Mouse (Mus musculus): ENCODE data around the gene Cd84.
"Not testable (repeated sequence)": the region's sequence is repeated elsewhere in the genome, so short reads cannot be mapped to it uniquely, and the experiment has no call there.

Cd84 gene

DNA sequence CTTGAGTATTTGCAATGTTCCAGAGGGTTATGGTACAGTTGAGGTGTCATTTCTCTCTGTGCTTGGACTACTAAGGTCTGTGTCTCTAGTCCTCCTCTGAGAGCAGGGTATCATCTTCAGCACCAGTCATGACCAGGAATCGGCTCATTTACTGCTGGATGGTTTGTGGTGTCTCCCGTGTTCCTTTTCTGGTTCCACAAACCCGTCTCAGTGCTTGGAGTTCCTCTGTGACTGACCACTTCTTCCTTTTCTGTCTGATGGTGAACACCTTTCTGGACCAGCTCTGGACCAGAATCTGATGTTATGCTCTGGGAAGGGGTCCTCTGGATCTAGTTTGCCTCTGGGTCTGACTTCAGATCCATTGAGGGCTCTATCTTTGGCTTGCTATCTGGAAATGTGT, at the start of gene Cd84:
TSS of gene Cd84 (plus strand) at position 210 of the 400 bp plus-strand sequence.
- no peak for DNase-seq (ENCODE audit: low read depth, low spot score)

DNA sequence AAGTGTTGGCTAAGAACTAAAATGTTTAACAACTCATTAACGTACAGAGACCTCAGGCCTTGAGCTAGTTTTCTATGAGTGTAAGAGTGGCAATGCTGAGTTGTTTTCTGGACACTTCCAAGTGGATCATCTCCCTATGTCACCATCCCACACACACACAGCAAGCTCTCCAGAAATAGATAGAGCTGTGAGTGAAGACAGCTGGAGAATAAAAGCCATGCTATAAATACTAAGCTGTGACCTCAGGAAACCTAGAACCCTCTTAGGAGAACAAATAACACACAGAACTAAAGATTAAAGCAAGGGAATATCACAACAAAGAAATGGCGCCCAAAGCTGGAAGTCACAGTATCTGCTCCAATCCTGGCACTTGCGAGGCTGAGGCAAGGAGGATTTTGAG, 48.0 kb upstream of the Cd84 start:
- no peak for DNase-seq (ENCODE audit: low read depth, low spot score)

DNA sequence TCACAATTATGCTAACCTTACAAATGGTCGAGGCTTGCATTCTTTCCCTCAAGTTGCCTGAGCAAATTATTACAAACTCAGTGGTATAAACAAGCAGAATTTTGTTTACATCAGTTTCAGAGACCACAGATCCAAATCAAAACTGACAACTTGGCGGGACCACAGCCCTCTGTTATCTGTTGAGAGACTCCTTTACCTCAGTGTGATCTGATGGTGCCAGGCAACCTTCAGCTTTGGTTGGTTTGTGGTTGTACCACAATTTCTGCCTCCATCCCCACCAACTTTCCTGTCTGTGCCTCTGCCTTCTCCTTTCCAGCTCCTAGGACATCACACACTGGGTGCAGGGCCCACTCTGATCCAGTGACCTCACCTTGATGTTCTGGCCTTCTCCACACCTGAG, 43.3 kb upstream of the Cd84 start:
- DNase-seq (ENCODE audit: low read depth, low spot score): no peak

DNA sequence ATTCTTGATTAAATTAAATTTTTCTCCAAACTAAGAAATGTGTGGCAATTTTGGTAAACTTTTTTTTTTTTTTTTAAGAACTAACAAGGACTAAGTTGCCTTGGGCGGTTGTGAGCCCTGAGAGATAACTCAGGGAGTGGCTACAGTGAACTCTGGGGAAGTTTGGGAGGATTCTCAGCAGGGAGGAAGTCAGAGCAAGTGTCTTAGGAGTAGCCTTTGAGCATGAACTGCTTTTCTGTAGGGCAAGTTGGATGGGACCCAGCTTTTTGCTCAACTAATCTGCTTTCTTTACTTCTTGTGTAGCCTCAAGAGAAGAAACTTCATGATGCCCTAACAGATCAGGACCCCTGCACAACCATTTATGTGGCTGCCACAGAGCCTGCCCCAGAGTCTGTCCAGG, 41.7 kb upstream of the Cd84 start:
- DNase-seq (ENCODE audit: low read depth, low spot score): no peak

DNA sequence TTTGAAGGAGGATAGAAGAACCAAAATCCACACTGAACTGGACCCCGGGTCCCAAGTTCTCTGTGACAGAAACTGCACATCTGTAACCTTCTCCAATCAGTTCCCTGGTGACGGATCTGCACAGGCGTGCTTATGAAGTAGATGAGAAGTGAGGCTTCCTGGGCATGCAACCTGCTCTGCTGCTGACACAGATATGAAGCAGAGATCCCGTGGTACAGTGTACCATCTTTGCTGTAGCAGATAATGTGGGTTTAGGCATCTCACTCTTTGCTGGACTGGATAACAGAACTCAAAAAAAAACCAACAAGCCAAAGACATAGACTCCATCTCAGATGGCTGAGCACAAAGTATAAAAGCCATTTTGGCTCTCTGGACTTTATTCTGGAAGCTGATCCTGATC, 39.8 kb upstream of the Cd84 start:
- no peak for DNase-seq (ENCODE audit: low read depth, low spot score)

DNA sequence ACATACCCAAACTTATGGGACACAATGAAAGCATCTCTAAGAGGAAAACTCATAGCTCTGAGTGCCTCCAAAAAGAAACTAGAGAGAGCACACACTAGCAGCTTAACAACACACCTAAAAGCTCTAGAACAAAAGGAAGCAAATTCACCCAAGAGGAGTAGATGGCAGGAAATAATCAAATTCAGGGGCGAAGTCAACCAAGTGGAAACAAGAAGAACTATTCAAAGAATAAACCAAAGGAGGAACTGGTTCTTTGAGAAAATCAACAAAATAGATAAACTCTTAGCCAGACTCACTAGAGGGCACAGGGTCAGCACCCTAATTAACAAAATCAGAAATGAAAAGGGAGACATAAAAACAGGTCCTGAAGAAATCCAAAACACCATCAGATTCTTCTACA, 28.4 kb upstream of the Cd84 start:
- not testable (repeated sequence) for DNase-seq (ENCODE audit: low read depth, low spot score)

DNA sequence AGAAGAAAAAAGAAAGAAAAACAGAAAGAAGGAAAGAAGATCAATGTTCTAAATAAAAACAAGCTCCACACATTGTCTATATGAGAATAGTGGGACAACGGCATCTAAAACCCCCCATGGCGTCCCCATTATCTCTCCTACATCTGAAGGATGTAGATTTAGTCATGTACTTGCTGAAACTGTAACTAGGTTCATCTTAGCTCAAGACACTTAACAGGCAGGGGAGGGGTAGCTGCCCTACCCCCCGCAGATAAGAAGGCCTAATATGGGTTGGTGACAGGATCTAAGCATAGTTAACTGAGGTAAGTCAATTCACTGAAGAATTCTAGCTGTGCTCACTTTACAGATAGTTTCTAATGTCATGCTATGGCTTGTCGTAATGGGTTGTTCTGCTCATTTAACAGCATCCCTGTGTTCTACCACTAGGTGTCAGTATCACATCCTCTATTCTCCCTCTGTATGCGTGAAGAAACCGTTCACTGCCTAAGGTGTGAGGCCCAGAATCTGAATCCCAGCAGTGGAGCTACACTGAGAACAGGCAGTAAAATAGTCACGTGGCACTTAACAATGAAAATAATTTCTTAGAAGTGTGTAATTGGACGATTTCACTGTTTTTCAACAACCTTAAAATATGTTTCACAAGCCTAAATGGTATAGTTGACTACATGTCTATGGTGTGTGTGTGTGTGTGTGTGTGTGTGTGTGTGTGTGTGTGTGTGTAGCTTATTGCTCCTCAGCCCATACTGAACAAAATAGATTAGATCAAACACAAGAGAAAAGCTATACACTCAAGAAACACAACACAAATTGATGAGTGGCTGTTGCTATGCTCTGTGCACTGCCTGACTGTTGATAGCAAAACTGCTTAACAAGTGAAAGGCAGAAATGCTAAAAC, 23.7 kb upstream of the Cd84 start:
- DNase-seq (ENCODE audit: low read depth, low spot score): peak; percentile 81

DNA sequence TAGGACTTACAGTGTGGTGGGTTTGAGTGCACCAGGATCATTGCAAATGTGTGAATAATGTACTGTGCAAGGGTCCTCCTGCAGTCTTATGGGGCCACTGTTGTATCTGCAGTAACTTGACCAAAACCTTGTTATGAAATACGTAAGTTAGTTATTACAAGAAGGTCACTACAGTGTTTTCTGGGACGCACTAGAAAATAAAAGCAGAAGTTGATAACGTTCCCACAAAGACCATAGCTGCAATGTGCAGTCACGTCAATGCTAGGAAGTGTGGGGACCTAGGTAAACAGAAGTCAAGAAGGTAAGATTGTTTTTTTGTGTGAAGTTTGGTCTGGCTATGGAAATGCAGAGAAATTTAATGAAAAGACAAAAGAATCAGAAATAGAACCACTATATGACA, 22.5 kb upstream of the Cd84 start:
- DNase-seq (ENCODE audit: low read depth, low spot score): no peak

DNA sequence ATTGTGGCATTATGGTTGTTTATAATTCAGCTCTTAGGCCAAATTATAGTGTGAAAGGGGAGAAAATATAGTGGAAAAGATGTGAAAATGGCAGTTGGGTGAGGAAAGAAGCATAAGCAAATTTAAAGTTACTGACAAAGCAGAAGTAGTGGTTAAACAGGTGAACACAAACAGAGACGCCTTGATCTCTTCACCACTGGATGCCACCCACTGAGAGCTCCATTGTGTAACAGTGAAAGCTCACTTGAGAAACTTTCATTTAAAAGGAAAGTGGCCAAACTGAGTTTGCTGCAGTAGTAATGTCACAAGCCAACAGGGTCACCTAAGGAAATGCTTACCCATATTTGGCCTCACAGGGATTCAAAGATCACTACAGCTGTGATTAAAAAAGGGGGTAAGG, 18.2 kb upstream of the Cd84 start:
- DNase-seq (ENCODE audit: low read depth, low spot score): peak; percentile 66

DNA sequence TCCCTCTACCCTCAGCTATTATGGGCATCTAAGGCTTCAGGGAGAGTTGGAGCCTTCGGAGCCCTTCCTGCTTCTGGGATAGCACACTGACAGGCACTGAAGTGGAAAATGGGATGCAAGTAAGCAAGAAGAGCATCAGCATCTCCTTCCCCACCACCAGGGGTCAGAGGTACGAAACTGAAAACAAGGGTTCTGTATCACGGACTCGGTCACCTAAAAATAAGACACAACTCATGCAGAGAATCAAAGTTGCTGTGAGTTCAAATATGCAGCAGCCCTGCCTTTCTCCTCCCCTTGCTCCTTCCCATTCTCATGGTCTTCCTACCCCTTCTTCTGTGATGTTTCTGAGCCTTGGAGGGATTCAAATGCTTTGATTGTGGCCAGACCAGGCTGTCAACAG, 14.0 kb upstream of the Cd84 start:
- DNase-seq (ENCODE audit: low read depth, low spot score): peak; percentile 75

DNA sequence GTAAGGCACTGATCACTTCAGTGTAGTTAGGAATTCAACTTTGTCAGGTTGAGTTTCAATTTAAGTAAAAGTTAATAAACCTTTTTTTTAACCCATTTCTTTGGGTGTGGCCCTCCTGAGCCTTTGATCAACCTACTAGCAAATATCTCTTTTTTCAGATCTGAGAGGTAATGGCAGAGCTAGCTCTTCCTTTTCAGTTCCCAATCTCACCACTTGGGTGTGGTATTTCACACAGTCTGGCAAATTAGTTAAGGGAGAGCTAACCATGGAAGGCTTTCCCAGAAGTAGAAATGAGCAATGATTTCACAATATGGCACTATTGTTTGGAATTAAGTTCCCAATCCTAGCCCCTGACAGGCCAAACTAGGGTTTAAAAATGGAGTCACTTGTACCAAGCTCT, 13.3 kb upstream of the Cd84 start:
- DNase-seq (ENCODE audit: low read depth, low spot score): peak; percentile 77

DNA sequence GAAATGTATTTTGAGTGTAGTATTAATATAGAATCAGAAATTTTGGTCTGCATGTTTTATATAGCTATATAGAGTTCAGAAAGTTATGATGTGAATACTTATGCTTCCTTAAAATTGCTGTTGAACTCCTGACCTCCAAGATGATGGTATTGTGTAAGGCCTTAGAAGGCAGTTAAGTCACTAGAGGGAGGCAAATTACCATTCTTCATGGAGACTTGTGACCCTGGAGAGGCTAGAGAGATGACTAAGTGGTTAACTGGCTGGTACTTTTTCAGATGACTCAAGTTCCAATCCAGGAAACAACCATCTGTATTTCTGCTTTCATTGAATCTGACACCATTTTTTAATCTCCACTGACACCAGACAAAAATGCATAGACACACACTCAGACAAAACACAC, 11.8 kb upstream of the Cd84 start:
- peak; percentile 80 for DNase-seq (ENCODE audit: low read depth, low spot score)

DNA sequence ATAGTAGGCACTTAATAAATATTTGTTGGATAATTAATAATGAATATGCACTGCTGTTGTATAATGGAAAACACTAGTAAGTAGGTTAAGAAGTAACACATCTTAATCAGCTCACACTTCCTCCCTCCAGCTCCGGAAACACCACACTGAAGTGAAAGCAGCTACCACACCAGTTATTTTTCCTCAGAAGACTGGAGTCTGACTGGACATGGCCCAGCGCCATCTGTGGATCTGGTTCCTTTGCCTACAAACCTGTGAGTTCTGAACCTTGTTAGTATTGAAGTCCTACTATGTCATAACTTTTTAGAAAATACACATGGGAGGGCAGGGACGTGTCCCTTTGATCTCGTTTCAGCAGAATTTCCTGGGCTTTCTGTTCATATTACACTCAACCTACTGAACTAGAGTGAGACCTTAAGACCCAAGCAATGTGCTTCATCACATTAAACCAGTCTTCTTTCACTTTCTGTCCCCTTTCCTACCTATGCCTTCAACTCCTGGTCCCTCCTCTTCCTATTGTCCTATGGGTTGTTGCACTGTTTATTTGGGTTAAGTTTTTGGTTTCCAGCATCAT, 1.0 kb downstream of the Cd84 start:
- DNase-seq (ENCODE audit: low read depth, low spot score): peak; percentile 63

DNA sequence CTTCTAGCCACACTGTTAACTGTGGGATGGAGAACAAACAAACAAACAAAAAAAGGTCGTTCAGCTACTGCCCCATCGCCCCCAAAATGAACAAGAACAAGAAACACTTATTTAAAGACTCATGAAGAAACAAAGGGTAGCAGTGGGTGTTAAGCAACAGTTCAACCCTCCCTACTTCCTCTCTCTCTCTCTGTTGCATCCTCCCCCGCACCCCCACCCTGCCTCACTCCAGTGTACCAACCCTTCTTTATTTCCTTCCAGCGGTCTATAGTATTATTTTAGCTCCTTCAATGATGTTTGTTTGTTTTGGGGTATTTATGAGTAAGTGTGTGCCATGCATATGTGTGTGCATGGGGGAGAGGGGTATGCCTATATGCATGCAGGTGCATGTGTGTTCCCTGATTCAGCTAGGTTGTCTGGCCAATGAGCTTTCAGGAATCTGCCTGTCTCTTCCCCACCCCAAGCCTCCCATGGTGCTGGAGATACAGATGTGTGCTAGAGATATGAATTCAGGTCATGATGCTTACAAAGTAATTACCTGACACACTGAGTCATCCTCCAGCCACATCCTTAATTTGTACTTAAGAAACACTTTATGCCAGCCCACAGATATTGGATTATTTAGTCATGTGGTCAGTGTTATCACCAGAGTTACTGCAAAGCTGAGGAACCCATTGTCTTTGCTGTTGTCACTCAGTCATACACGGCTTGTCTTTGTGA, 5.7 kb downstream of the Cd84 start:
- DNase-seq (ENCODE audit: low read depth, low spot score): peak; percentile 46

DNA sequence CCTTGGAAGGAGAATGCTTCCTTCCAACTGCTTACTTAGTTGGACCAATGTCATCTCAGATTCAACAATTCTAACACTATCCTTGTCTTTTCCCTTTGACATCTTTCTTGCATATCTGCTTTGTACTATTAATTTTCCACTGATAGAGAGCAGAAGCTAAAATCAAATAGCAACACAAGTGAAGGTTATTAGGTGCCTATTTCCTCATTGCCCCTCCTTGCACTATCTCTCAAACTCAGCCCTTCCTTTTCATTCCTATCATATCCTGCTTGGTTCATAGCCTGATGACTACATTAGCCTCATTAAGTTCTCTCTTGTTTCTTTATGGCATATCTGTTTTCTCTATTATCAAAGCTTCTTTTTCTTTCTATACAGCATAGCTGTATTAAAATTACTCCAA, 8.7 kb downstream of the Cd84 start:
- DNase-seq (ENCODE audit: low read depth, low spot score): no peak

DNA sequence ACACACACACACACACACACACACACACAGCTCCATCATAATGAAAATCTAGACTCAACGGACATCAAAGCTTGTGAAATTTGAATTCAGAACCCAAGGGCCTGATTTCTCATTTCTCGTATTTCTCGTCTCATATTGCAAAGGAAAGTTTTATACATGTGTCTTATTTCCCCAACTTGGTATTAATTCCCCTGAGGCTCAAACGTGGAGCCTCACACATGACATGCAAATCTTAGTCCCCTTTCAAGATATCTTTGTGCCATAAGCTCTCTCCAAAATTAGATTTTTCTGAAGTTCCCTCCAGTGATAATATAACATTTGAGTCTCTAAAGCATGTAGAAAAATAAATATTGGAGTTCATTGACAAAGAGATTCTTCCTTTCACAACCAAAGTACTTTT, 9.3 kb downstream of the Cd84 start:
- DNase-seq (ENCODE audit: low read depth, low spot score): no peak

DNA sequence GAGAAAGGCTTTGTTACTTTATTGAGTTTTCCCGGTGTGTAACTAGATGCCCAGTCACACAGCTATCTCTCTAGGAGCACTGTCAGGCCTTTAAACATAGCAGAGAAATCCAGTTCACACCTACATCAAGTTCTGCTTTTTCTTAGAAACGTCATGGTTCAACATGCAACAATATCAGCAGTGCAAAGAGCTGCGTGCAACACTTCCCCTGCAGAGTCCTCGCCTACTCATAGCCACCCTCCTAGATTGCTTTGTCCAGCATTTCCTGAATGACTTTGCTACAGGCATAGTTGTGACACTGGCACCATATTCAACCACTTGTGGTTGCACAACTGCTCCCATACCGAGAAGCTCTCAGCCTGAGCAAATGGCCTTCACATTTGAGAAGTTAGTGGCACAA, 10.0 kb downstream of the Cd84 start:
- DNase-seq (ENCODE audit: low read depth, low spot score): no peak

DNA sequence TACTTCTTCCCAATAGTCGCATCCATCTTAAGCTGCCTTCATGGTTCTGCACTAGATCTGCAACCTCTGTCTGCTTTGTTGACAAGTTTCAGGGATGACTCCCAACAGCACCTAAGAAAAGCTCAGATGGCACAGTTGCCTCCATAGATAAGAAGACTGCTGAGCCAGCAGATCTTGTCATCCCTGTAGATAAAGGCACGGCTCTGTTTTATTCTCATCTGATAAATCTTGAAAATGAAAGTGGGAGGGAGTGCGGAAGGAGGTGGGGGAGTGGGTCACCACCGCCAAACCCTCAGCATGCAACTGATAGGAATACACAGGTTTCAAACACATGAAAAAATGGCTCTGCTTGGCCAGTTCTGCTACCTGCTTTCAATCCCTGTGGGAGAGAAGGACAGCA, 26.0 kb downstream of the Cd84 start:
- no peak for DNase-seq (ENCODE audit: low read depth, low spot score)

DNA sequence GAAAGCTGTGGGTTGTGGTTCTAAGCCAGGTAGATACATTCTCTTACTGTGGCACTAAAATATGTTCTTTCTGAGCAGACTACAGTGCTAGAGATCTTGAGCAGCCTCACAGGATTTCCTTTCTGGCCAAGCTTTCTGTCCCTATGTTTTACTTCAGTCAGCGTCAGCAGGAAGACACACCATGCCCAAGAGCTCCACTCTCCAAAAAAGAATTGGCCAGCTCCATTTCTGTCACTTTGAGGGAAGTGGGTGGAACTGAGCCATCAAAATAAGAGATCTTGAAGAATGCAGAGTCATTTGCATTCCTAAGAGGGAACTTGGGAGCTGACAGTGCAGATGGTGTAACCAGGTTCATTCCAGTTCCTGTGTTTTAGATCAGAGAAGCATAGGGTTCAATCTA, 47.5 kb downstream of the Cd84 start:
- DNase-seq (ENCODE audit: low read depth, low spot score): no peak

DNA sequence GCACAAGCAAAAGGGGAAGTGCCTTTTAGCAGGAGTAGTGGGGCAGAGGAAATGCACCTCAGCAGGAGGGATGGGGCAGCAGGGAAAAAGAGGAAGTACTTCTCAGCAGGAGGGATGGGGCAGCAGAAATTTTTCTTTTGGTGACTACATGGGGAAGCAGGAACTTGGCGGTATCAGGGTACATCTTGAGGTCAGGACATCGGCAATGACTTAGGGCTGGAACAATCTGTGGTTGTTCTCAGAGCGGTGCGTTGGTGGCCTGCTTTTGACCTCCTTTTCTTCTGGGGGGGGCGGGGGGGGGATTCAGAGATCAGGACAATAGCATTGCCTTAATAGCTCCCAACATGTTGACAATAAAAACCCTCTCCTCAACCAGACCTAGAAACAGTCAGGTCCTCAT, 55.9 kb downstream of the Cd84 start, which contains the start of gene Gm10521:
TSS of gene Gm10521 (plus strand) at position 301 of the 400 bp plus-strand sequence.
- not testable (repeated sequence) for DNase-seq (ENCODE audit: low read depth, low spot score)

DNA sequence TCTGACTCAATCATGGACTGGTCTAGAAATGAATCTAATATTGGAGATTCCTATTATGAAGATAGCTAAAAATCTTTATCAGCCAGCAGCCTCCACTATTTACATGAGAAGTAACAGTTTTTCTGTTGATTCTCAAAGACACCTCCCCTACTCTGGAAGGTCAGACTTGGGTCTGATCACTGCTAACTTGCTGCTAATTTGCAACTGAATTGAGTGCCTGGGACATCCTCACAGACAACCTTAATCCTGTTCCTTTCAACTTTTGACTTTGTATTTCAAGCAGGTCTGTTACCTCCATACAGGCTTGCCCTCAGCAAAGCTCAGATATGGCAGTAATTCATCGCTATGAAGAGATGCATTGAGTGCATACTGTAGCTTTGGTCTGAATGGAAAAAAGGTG, 64.5 kb downstream of the Cd84 start:
- DNase-seq (ENCODE audit: low read depth, low spot score): no peak

DNA sequence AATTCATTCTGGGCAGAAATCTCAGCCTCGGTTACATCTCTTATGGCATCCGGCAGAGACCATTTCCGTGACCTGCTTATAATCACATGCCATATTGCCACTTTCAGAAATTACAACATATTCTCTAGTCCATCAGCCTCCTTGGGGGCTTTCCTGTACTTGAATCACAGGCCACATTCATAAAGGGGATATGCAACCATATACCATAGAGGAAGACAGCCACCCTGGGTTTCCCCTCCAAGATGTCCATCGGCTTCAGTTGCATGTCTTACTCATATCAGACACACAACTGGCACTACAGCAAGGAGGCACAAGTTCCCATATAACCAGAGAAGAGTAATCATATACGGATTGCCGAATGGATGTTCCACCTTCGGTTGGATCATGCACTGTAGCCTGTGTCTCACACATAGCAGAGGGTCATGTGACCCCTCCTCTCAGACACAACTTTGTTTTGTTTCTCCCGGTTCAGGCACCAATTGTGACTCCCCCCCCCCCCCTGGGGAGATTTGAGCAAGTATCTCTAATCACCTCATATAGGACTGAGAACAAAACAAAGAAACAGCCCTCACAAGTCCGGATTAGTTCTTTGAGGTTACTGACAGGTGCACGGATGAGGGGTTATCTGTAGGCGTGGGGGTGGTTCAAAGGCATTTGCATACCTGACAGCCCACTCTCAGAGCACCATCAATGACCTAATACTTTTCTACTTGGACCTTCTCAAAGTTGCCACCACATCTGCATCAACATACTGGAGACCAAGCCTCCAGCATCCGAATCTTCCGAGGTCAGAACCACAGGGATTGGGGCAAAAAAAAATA, 76.4 kb downstream of the Cd84 start:
- peak; percentile 90 for DNase-seq (ENCODE audit: low read depth, low spot score)
